Mouse (Mus musculus): ENCODE results near the gene C1ql1. TPM values are rescaled to one million over a fixed set of nuclear protein-coding genes. Genes with fewer than 3 reads are reported as not detected.

Gene C1ql1
- polyA plus RNA-seq, 1 experiment from 2014 or later = 6.8 TPM

GRCm38 (mm10) chr11:102963246-102963854 lies 16.9 kb upstream of the C1ql1 start:
- Histone ChIP-seq H3K36me3 (ENCODE audit: control insufficient read depth, insufficient read depth, low read length) (no peaks in the 10 kb centered on the region), H3K9ac (replicated peaks; ENCODE audit: low read depth, low read length) (peak overlapping the region; percentile 41), H3K4me2 (ENCODE audit: low read depth, low read length) (peak overlapping the region; percentile 36), H3K27ac (ENCODE audit: low read depth, low read length) (peak overlapping the region; percentile 45), H3K9me3 (ENCODE audit: control insufficient read depth, low read length) (no peaks in the 10 kb centered on the region), H3K27me3 (ENCODE audit: control insufficient read depth, insufficient read depth, low read length) (no peaks in the 10 kb centered on the region; the same call in 1 of the 2 replicates), H3K4me3 (ENCODE audit: low read depth, low read length) (no peak overlapping the region), H3K4me1 (ENCODE audit: control insufficient read depth, insufficient read depth, low read length) (peaks cover 18% of the 10 kb centered on the region)
- WGBS = under 1% methylated on average over 16 of the region's 16 CpGs
- peak; percentile 70 for ATAC-seq (ENCODE audit: low read depth)

GRCm38 (mm10) chr11:102962861-102963245 lies 16.4 kb upstream of the C1ql1 start:
- H3K9ac ChIP-seq (replicated peaks; ENCODE audit: low read depth, low read length) = peak overlapping the region; percentile 41; the same call in 1 of the 2 replicates
- H3K4me3 ChIP-seq (ENCODE audit: low read depth, low read length) = no peak overlapping the region
- ATAC-seq (ENCODE audit: low read depth) = no peak
- WGBS = 24% methylated on average over 7 of the region's 7 CpGs
- H3K36me3 ChIP-seq (ENCODE audit: control insufficient read depth, insufficient read depth, low read length) = no peaks in the 10 kb centered on the region
- no peak overlapping the region; the same call in 1 of the 2 replicates for H3K27ac ChIP-seq (ENCODE audit: low read depth, low read length)
- no peaks in the 10 kb centered on the region for H3K9me3 ChIP-seq (ENCODE audit: control insufficient read depth, low read length)
- peaks cover 18% of the 10 kb centered on the region for H3K4me1 ChIP-seq (ENCODE audit: control insufficient read depth, insufficient read depth, low read length)
- H3K4me2 ChIP-seq (ENCODE audit: low read depth, low read length) = peak overlapping the region; percentile 36
- H3K27me3 ChIP-seq (ENCODE audit: control insufficient read depth, insufficient read depth, low read length) = no peaks in the 10 kb centered on the region; the same call in 1 of the 2 replicates

- no peaks in the 10 kb centered on the region for H3K36me3 ChIP-seq (ENCODE audit: control insufficient read depth, insufficient read depth, low read length)
- no peak overlapping the region for H3K27ac ChIP-seq (ENCODE audit: low read depth, low read length)
- H3K4me3 ChIP-seq (ENCODE audit: low read depth, low read length) = no peak overlapping the region
- WGBS = 92% methylated on average over 4 of the region's 4 CpGs
- H3K9ac ChIP-seq (replicated peaks; ENCODE audit: low read depth, low read length) = no peak overlapping the region
- peaks cover 20% of the 10 kb centered on the region for H3K4me1 ChIP-seq (ENCODE audit: control insufficient read depth, insufficient read depth, low read length)
- no peak for ATAC-seq (ENCODE audit: low read depth)
- H3K4me2 ChIP-seq (ENCODE audit: low read depth, low read length) = no peak overlapping the region
- no peaks in the 10 kb centered on the region for H3K9me3 ChIP-seq (ENCODE audit: control insufficient read depth, low read length)
- H3K27me3 ChIP-seq (ENCODE audit: control insufficient read depth, insufficient read depth, low read length) = no peaks in the 10 kb centered on the region; the same call in 1 of the 2 replicates
Measured at GRCm38 (mm10) chr11:102961082-102961481, 14.6 kb upstream of the C1ql1 start.

- Histone ChIP-seq H3K4me2 (ENCODE audit: low read depth, low read length) (no peak overlapping the region), H3K9me3 (ENCODE audit: control insufficient read depth, low read length) (no peaks in the 10 kb centered on the region), H3K36me3 (ENCODE audit: control insufficient read depth, insufficient read depth, low read length) (no peaks in the 10 kb centered on the region), H3K9ac (replicated peaks; ENCODE audit: low read depth, low read length) (no peak overlapping the region), H3K27me3 (ENCODE audit: control insufficient read depth, insufficient read depth, low read length) (no peaks in the 10 kb centered on the region; the same call in 1 of the 2 replicates), H3K4me1 (ENCODE audit: control insufficient read depth, insufficient read depth, low read length) (peaks cover 15% of the 10 kb centered on the region), H3K27ac (ENCODE audit: low read depth, low read length) (no peak overlapping the region), H3K4me3 (ENCODE audit: low read depth, low read length) (no peak overlapping the region)
- no peak for ATAC-seq (ENCODE audit: low read depth)
- 77% methylated on average over 1 of the region's 1 CpGs for WGBS
Measured at GRCm38 (mm10) chr11:102958870-102959269, 12.4 kb upstream of the C1ql1 start.

- Histone ChIP-seq H3K9ac (replicated peaks; ENCODE audit: low read depth, low read length) (no peak overlapping the region), H3K4me2 (ENCODE audit: low read depth, low read length) (no peak overlapping the region), H3K4me1 (ENCODE audit: control insufficient read depth, insufficient read depth, low read length) (peaks cover 11% of the 10 kb centered on the region), H3K9me3 (ENCODE audit: control insufficient read depth, low read length) (no peaks in the 10 kb centered on the region), H3K36me3 (ENCODE audit: control insufficient read depth, insufficient read depth, low read length) (no peaks in the 10 kb centered on the region), H3K4me3 (ENCODE audit: low read depth, low read length) (no peak overlapping the region), H3K27ac (ENCODE audit: low read depth, low read length) (no peak overlapping the region), H3K27me3 (ENCODE audit: control insufficient read depth, insufficient read depth, low read length) (no peaks in the 10 kb centered on the region; the same call in 1 of the 2 replicates)
- WGBS = 65% methylated on average over 6 of the region's 6 CpGs
- ATAC-seq (ENCODE audit: low read depth) = no peak
Measured at GRCm38 (mm10) chr11:102958431-102958830, 11.9 kb upstream of the C1ql1 start.

GRCm38 (mm10) chr11:102957692-102958091 lies 11.2 kb upstream of the C1ql1 start:
- Histone ChIP-seq H3K9me3 (ENCODE audit: control insufficient read depth, low read length) (no peaks in the 10 kb centered on the region), H3K4me2 (ENCODE audit: low read depth, low read length) (no peak overlapping the region), H3K27ac (ENCODE audit: low read depth, low read length) (0 out of 2 replicates have a peak overlapping the region, but pooled peaks have one; percentile 28), H3K9ac (replicated peaks; ENCODE audit: low read depth, low read length) (no peak overlapping the region), H3K4me1 (ENCODE audit: control insufficient read depth, insufficient read depth, low read length) (peaks cover 3% of the 10 kb centered on the region; the same call in 1 of the 2 replicates), H3K36me3 (ENCODE audit: control insufficient read depth, insufficient read depth, low read length) (no peaks in the 10 kb centered on the region), H3K4me3 (ENCODE audit: low read depth, low read length) (no peak overlapping the region), H3K27me3 (ENCODE audit: control insufficient read depth, insufficient read depth, low read length) (no peaks in the 10 kb centered on the region; the same call in 1 of the 2 replicates)
- no peak for ATAC-seq (ENCODE audit: low read depth)
- WGBS = 72% methylated on average over 8 of the region's 8 CpGs

GRCm38 (mm10) chr11:102956962-102957614 lies 10.6 kb upstream of the C1ql1 start:
- WGBS = 47% methylated on average over 16 of the region's 16 CpGs
- Histone ChIP-seq H3K4me1 (ENCODE audit: control insufficient read depth, insufficient read depth, low read length) (0 out of 2 replicates have a peak, but pooled peaks cover 2% of the 10 kb centered on the region), H3K9ac (replicated peaks; ENCODE audit: low read depth, low read length) (0 out of 2 replicates have a peak overlapping the region, but pooled peaks have one; percentile 21), H3K27me3 (ENCODE audit: control insufficient read depth, insufficient read depth, low read length) (no peaks in the 10 kb centered on the region; the same call in 1 of the 2 replicates), H3K27ac (ENCODE audit: low read depth, low read length) (peak overlapping the region; percentile 28; the same call in 1 of the 2 replicates), H3K4me2 (ENCODE audit: low read depth, low read length) (no peak overlapping the region), H3K36me3 (ENCODE audit: control insufficient read depth, insufficient read depth, low read length) (no peaks in the 10 kb centered on the region), H3K9me3 (ENCODE audit: control insufficient read depth, low read length) (no peaks in the 10 kb centered on the region), H3K4me3 (ENCODE audit: low read depth, low read length) (no peak overlapping the region)
- ATAC-seq (ENCODE audit: low read depth) = no peak

- H3K27ac ChIP-seq (ENCODE audit: low read depth, low read length) = no peak overlapping the region
- H3K27me3 ChIP-seq (ENCODE audit: control insufficient read depth, insufficient read depth, low read length) = peaks cover 9% of the 10 kb centered on the region; the same call in 1 of the 2 replicates
- WGBS = 22% methylated on average over 6 of the region's 6 CpGs
- no peak for ATAC-seq (ENCODE audit: low read depth)
- no peak overlapping the region for H3K9ac ChIP-seq (replicated peaks; ENCODE audit: low read depth, low read length)
- H3K4me3 ChIP-seq (ENCODE audit: low read depth, low read length) = no peak overlapping the region
- H3K9me3 ChIP-seq (ENCODE audit: control insufficient read depth, low read length) = no peaks in the 10 kb centered on the region
- H3K4me2 ChIP-seq (ENCODE audit: low read depth, low read length) = no peak overlapping the region
- H3K4me1 ChIP-seq (ENCODE audit: control insufficient read depth, insufficient read depth, low read length) = peaks cover 7% of the 10 kb centered on the region; the same call in 1 of the 2 replicates
- no peaks in the 10 kb centered on the region for H3K36me3 ChIP-seq (ENCODE audit: control insufficient read depth, insufficient read depth, low read length)
Measured at GRCm38 (mm10) chr11:102952922-102953321, 6.4 kb upstream of the C1ql1 start.

Measured in neural tube, embryonic 14.5 days (tissue).